Mouse (Mus musculus): ENCODE measurements around the gene Metap1d.

DNA sequence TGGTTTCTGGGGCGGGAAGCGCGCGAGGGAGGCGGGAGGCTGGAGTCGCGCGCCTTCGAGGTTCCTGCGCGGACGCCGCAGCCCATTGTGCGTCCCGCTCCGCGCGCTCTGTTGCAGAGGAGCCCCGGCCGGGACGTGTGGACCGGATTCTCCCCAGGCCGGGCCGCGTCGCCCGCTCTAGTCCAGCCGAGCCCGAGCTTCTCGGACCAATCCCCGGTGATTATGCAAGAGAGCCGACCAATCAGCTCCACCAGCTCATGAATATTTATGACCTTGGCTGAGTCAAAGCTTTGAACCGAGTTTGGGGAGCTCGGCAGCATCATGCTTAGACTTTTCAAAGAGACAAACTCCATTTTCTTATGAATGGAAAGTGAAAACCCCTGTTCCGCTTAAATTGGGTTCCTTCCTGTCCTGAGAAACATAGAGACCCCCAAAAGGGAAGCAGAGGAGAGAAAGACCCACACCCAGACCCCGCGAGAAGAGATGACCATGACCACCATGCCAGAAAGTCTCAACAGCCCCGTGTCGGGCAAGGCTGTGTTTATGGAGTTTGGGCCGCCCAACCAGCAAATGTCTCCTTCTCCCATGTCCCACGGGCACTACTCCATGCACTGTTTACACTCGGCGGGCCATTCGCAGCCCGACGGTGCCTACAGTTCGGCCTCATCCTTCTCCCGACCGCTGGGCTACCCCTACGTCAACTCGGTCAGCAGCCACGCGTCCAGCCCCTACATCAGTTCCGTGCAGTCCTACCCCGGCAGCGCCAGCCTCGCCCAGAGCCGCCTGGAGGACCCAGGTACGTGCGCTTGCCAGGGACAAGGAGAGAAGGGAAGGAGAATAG lies 76.7 kb downstream of the Metap1d start:
- TF ChIP-seq GATA1 (IDR thresholded peaks at IDR 0.05; ENCODE audit: borderline replicate concordance, low read length) (no peak), FLI1 (IDR thresholded peaks at IDR 0.05; ENCODE audit: low read length) (no peak)
